Mouse (Mus musculus) erythroblast, embryonic 14.5 days (primary cell): ENCODE measurements around the gene Ece1. TPM values are rescaled to one million over a fixed set of nuclear protein-coding genes. Genes with fewer than 3 reads are reported as not detected.
"Not testable (repeated sequence)": the region's sequence is repeated elsewhere in the genome, so short reads cannot be mapped to it uniquely, and the experiment has no call there.

ENCODE experiments used
- H3K27me3 ChIP-seq: 2 replicates; pipeline ENCODE4 v1.6.1; 2012; ENCODE audit warnings: inconsistent platforms; ENCODE audit not compliant: control insufficient read depth
- H3K36me3 ChIP-seq: 2 replicates; pipeline ENCODE4 v1.6.1; 2012; ENCODE audit warnings: mild to moderate bottlenecking, inconsistent platforms; ENCODE audit not compliant: control insufficient read depth
- H3K4me1 ChIP-seq: 2 replicates; pipeline ENCODE4 v1.6.1; 2012; ENCODE audit warnings: inconsistent platforms; ENCODE audit not compliant: control insufficient read depth
- H3K4me3 ChIP-seq: replicated peaks from 2 replicates; pipeline ENCODE3; 2012; ENCODE audit warnings: moderate library complexity, mild to moderate bottlenecking, inconsistent platforms
- H3K9me3 ChIP-seq: 2 replicates; pipeline ENCODE4 v1.6.1; 2012; ENCODE audit warnings: low read length, inconsistent platforms, mixed read lengths; ENCODE audit not compliant: control insufficient read depth
- GATA1 ChIP-seq: IDR thresholded peaks from 2 replicates; pipeline ENCODE4 v1.6.1; 2012; ENCODE audit warnings: low read length, inconsistent platforms, mixed read lengths
- TAL1 ChIP-seq: IDR thresholded peaks from 3 replicates; pipeline ENCODE4 v1.6.1; 2012; ENCODE audit warnings: low read length, inconsistent platforms, mixed read lengths
- polyA plus RNA-seq: library from polyadenylated mRNA; stranded (reverse); fragments of >175 nt; gene quantifications from 2 replicates; pipeline ENCODE4 v1.2.3, GENCODE M21; 2012

Ece1 gene
- polyA plus RNA-seq, 1 experiment, result 1.1 TPM

DNA sequence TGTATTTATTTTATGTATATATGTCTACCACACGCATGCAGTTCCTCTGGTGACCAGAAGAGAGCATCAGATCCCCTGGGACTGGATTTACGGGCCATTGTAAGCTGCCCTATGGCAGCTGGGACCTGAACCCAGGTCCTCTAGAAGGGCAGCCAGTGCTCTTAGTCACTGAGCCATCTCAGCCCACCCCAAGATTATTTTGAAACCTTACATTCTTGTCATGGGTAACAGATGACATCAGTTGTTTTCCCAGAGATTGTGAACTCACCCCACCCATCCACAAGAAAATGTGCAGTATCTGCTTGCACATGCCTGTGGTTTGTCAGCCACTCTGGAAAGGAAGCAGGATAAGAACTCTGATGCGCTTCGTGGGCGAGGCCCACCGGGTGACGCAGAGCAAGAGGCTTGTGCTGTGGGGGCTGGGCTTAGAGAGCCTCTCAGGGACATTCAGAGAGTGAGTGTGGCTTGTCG lies 92.9 kb downstream of the Ece1 start:
- Histone ChIP-seq H3K27me3 (no peaks in the 10 kb centered on the region), H3K36me3 (peaks cover 42% of the 10 kb centered on the region), H3K4me3 (no peak overlapping the region), H3K9me3 (no peaks in the 10 kb centered on the region), H3K4me1 (peaks cover 11% of the 10 kb centered on the region)
- no peak for TF ChIP-seq GATA1

DNA sequence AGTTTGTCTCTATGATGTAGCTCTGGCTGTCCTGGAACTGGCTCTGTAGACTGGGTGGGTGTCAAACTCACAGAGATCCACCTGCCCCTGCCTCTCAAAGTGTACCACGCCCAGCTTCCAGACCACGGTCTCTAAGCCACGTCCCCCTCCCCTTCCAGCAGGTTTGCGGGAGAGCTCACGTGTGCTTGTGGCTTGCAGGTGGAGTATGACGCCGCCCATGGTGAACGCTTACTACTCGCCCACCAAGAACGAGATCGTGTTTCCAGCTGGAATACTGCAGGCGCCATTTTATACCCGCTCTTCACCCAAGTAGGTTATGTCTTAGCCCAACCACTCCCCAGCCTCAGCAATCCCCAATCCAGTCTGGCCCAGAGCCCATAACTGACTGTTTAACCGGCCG lies 94.2 kb downstream of the Ece1 start:
- Histone ChIP-seq H3K4me3 (no peak overlapping the region), H3K9me3 (no peaks in the 10 kb centered on the region), H3K4me1 (peaks cover 19% of the 10 kb centered on the region), H3K36me3 (peaks cover 40% of the 10 kb centered on the region), H3K27me3 (no peaks in the 10 kb centered on the region)
- TF ChIP-seq GATA1 (no peak), TAL1 (no peak)

DNA sequence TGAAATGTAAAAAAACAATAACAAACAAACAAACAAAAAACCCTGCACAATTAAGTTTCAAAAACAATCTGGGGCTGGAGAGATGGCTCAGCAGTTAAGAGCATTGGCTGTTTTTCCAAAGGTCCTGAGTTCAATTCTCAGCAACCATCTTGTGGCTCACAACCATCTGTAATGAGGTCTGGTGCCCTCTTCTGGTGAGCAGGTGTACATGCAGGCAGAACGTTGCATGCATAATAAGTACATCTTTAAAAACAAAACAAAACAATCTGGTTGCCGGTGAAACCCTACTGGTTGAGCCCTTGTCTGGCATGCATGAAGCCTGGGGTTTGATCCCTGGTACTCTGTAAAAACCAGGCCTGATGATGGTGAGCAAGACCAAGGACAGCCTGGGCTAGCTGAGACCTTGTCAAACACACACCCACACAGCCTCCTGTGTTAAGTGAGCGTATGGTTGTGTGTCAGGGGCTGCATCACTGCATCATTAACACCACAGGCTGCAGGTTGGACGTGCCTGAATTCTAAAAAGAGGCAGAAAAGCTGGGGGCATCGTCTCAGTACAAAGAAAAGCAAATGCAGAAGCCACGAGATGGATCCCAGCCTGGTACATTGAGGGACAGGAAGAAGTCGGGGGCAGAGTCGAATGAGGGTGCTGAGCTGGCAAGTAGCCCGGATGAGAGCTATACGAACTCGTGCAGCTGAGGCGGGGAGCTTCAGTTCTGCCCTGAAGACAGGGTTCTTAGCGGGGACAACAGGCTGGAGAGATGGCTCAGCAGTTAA lies 98.0 kb downstream of the Ece1 start:
- Histone ChIP-seq H3K36me3 (peaks cover 53% of the 10 kb centered on the region), H3K27me3 (no peaks in the 10 kb centered on the region), H3K4me1 (peaks cover 16% of the 10 kb centered on the region), H3K9me3 (peaks cover 5% of the 10 kb centered on the region; the same call in 1 of the 2 replicates), H3K4me3 (no peak overlapping the region)
- TF ChIP-seq GATA1, result no peak
- TF ChIP-seq TAL1, result no peak

DNA sequence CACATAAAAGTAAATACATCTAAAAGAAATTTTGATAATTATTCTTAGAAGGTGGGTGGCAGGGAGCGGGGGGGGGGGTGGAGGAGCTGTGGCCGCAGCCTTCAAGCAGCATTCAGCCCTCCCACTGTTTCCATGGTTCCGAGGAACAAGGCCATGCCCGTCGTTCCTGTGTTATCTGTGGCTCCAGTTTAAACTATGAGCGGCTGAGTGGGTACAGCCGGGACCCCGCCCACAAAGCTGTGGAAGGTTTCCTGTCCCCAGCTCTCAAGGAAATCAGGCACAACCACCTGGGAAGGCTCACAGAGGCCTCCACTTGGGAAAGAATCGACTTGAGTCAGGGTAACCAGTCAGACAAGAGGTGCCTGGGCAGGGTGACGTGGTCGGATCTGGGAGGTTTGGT lies 98.7 kb downstream of the Ece1 start:
- no peak overlapping the region for H3K4me3 ChIP-seq
- H3K9me3 ChIP-seq, result peaks cover 5% of the 10 kb centered on the region; the same call in 1 of the 2 replicates
- TF ChIP-seq GATA1, result no peak
- TF ChIP-seq TAL1, result no peak
- no peaks in the 10 kb centered on the region for H3K27me3 ChIP-seq
- H3K36me3 ChIP-seq, result peaks cover 53% of the 10 kb centered on the region
- peaks cover 10% of the 10 kb centered on the region for H3K4me1 ChIP-seq

DNA sequence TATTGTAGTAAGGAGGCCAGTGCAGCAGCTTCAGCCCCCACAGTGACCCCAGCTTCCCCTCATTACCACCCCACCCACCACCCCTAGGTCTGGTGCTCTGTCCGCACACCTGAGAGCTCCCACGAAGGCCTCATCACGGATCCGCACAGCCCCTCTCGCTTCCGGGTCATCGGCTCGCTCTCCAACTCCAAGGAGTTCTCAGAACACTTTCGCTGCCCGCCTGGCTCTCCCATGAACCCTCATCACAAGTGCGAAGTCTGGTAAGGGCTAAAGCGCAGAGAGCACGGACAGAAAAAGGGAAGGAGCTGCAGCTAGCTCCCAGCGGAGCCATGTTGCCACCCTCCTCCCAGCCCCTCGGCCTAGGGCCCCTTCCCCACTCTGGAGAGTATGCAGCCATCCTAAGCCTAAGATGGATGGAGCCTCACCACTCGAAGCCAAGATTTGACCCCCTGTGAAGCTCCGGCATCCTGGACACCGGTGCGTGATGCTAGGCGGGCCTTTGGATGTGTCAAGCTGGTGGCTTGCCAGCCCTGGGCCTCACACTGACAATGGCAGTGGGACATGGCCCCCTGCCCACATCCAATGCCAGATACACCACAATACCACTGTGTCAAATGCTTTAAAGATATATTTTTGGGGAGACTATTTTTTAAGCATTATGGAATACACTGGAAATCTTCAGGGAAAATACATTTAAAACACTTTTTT lies 100.8 kb downstream of the Ece1 start:
- no peak for TF ChIP-seq TAL1
- TF ChIP-seq GATA1, result no peak
- H3K36me3 ChIP-seq, result peaks cover 41% of the 10 kb centered on the region
- H3K4me1 ChIP-seq, result peaks cover 8% of the 10 kb centered on the region
- no peak overlapping the region for H3K4me3 ChIP-seq
- H3K9me3 ChIP-seq, result peaks cover 5% of the 10 kb centered on the region; the same call in 1 of the 2 replicates
- H3K27me3 ChIP-seq, result no peaks in the 10 kb centered on the region

DNA sequence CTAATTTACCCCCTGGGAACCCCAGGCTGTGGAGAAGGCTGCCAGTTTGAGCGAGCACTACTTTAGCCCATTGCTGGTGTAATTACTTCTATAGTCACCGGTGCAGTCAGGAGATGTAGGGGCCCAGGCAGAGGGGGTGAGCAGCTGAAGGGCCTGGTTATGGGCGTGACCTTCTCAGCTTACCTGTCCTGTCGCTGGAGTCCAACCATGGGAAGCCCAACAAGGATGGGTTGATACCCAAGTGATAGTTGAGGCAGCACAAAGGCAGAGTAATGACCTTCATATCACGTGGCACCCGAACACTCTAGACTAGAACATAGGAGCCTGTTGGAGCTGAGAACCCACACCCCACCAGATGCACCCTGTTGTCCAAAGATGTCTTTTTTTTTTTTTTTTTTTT lies 101.4 kb downstream of the Ece1 start:
- no peak for TF ChIP-seq TAL1
- no peak for TF ChIP-seq GATA1
- Histone ChIP-seq H3K9me3 (peaks cover 5% of the 10 kb centered on the region; the same call in 1 of the 2 replicates), H3K4me1 (peaks cover 8% of the 10 kb centered on the region), H3K27me3 (no peaks in the 10 kb centered on the region), H3K4me3 (no peak overlapping the region), H3K36me3 (peaks cover 36% of the 10 kb centered on the region)

DNA sequence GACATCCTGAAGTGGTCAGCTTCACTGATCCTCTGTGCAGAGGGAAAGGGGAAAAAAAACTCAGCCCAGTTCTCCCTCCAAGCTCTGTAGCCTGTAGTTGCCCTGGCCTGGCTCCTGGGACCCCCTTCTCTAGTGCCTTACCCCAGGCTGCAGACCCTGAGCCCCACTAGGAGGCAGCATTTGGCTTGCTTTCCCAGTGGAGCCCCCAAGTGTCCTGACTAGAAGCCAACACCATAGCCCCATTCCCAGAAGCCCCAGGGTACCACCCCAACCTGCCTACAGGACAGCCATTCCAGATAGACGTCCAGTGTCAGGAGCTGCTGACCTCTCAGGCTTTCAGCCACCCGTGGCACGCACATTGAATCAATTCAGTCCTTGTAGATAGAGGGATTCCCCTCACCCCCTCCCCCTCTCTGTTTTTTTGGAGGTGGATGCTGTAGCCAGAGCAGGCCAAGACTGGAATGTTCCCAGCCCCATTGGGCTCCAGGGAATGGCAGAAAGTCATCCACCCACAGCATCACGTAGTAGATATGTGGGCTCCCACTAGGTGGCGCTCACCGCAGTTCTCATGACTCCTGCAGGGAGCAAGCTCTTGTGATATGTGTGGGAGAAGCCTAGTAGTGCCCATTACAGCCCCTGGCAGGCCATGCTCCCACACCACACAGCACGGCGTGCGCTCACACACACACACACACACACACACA lies 102.0 kb downstream of the Ece1 start:
- Histone ChIP-seq H3K27me3 (no peaks in the 10 kb centered on the region), H3K36me3 (peaks cover 32% of the 10 kb centered on the region), H3K4me3 (no peak overlapping the region), H3K9me3 (peaks cover 5% of the 10 kb centered on the region; the same call in 1 of the 2 replicates), H3K4me1 (peaks cover 8% of the 10 kb centered on the region)
- TF ChIP-seq TAL1, result no peak
- TF ChIP-seq GATA1, result no peak

DNA sequence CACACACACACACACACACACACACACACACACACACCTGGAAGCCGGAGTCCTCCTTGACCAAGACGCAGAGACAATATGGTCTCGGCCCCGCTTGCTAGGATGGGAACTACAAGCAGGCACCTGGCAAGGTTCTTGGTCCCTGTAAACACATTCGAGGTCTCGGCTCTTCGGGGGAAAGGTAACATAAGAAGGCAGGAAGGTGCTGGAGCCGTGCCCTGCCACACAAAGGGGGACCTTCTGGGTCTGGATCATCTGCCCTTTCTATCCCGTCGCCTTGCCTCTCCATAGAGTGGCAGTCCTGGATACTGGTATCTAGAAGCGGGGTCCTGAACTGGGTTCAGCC lies 102.5 kb downstream of the Ece1 start:
- H3K4me1 ChIP-seq, result peaks cover 8% of the 10 kb centered on the region
- no peaks in the 10 kb centered on the region for H3K27me3 ChIP-seq
- no peak for TF ChIP-seq GATA1
- TF ChIP-seq TAL1, result no peak
- H3K4me3 ChIP-seq, result no peak overlapping the region
- peaks cover 27% of the 10 kb centered on the region for H3K36me3 ChIP-seq
- H3K9me3 ChIP-seq, result peaks cover 5% of the 10 kb centered on the region; the same call in 1 of the 2 replicates

DNA sequence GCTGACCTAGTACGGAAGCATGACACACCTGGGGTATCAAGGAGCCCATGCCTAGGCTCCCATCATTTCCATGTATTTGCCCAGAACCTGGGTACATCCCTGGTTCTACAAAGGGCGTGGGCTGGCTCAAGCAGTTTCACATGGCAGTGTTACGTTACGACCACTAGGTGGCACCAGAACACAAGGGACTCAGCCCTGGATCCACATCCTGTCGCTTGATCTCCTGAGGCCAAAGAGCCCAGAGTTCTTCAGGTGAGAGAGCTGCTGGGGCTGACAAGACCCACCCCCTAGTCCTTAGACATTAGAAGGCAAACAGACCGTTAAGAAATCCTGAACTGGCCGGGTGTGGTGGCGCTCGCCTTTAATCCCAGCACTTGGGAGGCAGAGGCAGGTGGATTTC lies 106.2 kb downstream of the Ece1 start:
- Histone ChIP-seq H3K4me1 (no peaks in the 10 kb centered on the region), H3K27me3 (no peaks in the 10 kb centered on the region), H3K4me3 (no peak overlapping the region), H3K9me3 (no peaks in the 10 kb centered on the region), H3K36me3 (no peaks in the 10 kb centered on the region; the same call in 1 of the 2 replicates)
- TF ChIP-seq TAL1, result no peak
- TF ChIP-seq GATA1, result no peak

DNA sequence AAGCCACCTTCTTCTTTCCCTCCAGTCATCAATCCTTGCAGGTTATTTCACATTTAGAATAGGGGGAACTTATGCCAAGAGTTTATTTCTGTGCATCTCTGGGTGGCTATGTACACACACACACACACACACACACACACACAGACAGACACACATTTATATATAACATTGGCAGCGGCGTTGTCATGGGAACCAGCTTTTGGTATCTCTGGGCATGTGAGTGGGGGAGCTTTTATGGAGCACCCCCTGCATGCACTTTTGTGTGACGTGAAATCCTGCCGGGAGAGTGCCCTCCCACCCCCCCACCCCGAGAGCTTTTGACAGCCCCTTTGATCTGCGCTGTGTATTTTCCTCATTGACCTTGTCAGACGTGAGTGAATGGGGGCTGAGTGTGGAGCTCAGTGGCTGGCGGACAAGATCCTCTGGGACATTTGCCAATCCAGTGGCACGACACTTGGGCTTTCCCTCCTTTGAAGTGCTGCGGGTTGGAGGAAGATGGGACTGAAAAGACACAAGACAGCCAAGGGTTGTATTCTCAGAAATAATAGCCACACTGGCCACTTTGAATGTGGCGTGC lies 108.7 kb downstream of the Ece1 start:
- not testable (repeated sequence) for H3K4me3 ChIP-seq, H3K9me3 ChIP-seq, H3K36me3 ChIP-seq, H3K4me1 ChIP-seq, H3K27me3 ChIP-seq

DNA sequence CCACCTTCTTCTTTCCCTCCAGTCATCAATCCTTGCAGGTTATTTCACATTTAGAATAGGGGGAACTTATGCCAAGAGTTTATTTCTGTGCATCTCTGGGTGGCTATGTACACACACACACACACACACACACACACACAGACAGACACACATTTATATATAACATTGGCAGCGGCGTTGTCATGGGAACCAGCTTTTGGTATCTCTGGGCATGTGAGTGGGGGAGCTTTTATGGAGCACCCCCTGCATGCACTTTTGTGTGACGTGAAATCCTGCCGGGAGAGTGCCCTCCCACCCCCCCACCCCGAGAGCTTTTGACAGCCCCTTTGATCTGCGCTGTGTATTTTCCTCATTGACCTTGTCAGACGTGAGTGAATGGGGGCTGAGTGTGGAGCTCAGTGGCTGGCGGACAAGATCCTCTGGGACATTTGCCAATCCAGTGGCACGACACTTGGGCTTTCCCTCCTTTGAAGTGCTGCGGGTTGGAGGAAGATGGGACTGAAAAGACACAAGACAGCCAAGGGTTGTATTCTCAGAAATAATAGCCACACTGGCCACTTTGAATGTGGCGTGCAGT lies 112.9 kb downstream of the Ece1 start:
- H3K27me3 ChIP-seq, H3K9me3 ChIP-seq: not testable (repeated sequence)

DNA sequence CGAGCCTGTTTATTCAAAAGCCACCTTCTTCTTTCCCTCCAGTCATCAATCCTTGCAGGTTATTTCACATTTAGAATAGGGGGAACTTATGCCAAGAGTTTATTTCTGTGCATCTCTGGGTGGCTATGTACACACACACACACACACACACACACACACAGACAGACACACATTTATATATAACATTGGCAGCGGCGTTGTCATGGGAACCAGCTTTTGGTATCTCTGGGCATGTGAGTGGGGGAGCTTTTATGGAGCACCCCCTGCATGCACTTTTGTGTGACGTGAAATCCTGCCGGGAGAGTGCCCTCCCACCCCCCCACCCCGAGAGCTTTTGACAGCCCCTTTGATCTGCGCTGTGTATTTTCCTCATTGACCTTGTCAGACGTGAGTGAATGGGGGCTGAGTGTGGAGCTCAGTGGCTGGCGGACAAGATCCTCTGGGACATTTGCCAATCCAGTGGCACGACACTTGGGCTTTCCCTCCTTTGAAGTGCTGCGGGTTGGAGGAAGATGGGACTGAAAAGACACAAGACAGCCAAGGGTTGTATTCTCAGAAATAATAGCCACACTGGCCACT lies 117.1 kb downstream of the Ece1 start:
- not testable (repeated sequence) for H3K27me3 ChIP-seq

More for the DNA sequence above, 112.9 kb downstream of the Ece1 start:
- not testable (repeated sequence) for H3K4me1 ChIP-seq, H3K4me3 ChIP-seq, H3K36me3 ChIP-seq

More for the DNA sequence above, 117.1 kb downstream of the Ece1 start:
- H3K4me1 ChIP-seq, H3K36me3 ChIP-seq, H3K9me3 ChIP-seq, H3K4me3 ChIP-seq: not testable (repeated sequence)
